Mouse (Mus musculus) forebrain, embryonic 11.5 days (tissue): ENCODE data around the gene Hist1h1e. TPM values are rescaled to one million over a fixed set of nuclear protein-coding genes. Genes with fewer than 3 reads are reported as not detected.
A peak's percentile ranks its signal among the peaks of the same experiment; 100 is the strongest.
"Not testable (repeated sequence)": the region's sequence is repeated elsewhere in the genome, so short reads cannot be mapped to it uniquely, and the experiment has no call there.

Experiments used
- ATAC-seq: fragments of 200-750 bp; cut with Nextera tagmentation; replicated peaks from 2 replicates; pipeline ENCODE4 v1.8.0; 2017; ENCODE audit warnings: moderate TSS enrichment; ENCODE audit not compliant: low FRiP score
- DNase-seq: peaks from one replicate; pipeline ENCODE4 v3.0.0-alpha.2; 2017; ENCODE audit warnings: low spot score
- H3K27ac ChIP-seq: fragments of 300-500 bp; sonication (generic); 2 replicates; pipeline ENCODE4 v1.5.1; 2014; ENCODE audit warnings: low read depth, low read length
- H3K27me3 ChIP-seq: fragments of 300-500 bp; sonication (generic); 2 replicates; pipeline ENCODE4 v1.6.1; 2014; ENCODE audit warnings: mild to moderate bottlenecking, low read length, mixed read lengths; ENCODE audit not compliant: control insufficient read depth, insufficient read depth
- H3K36me3 ChIP-seq: fragments of 300-500 bp; sonication (generic); 2 replicates; pipeline ENCODE4 v1.6.1; 2014; ENCODE audit warnings: mild to moderate bottlenecking, low read length, moderate library complexity, mixed read lengths; ENCODE audit not compliant: control insufficient read depth, insufficient read depth
- H3K4me1 ChIP-seq: fragments of 300-500 bp; sonication (generic); replicated peaks from 2 replicates; pipeline ENCODE4 v1.6.1; 2014; ENCODE audit warnings: low read length, mixed read lengths; ENCODE audit not compliant: control insufficient read depth, insufficient read depth
- H3K4me2 ChIP-seq: fragments of 300-500 bp; sonication (generic); 2 replicates; pipeline ENCODE4 v1.6.1; 2014; ENCODE audit warnings: low read depth, mild to moderate bottlenecking, low read length, moderate library complexity, mixed read lengths; ENCODE audit not compliant: severe bottlenecking
- H3K4me3 ChIP-seq: fragments of 300-500 bp; sonication (generic); 2 replicates; pipeline ENCODE4 v1.5.1; 2014; ENCODE audit warnings: low read depth, low read length
- H3K9ac ChIP-seq: fragments of 300-500 bp; sonication (generic); 2 replicates; pipeline ENCODE4 v1.6.1; 2014; ENCODE audit warnings: low read length
- H3K9me3 ChIP-seq: fragments of 300-500 bp; sonication (generic); 2 replicates; pipeline ENCODE4 v1.6.1; 2016; ENCODE audit warnings: low read length, mixed read lengths; ENCODE audit not compliant: control insufficient read depth
- WGBS: fragments of 180-500 bp; shearing (Covaris S2); extraction: QIAGEN DNeasy Blood & Tissue Kit; methylation state at CpG from one replicate; pipeline ENCODE4 v1.1.7; 2014; 5-methylcytosine and 5-hydroxymethylcytosine counted together
- microRNA-seq: library from miRNA; unstranded; fragments of <30 nt; microRNA quantifications from one replicate; pipeline ENCODE4, GENCODE M21; 2016; ENCODE audit not compliant: insufficient number of aligned reads
- polyA plus RNA-seq: library from polyadenylated mRNA; unstranded; fragments of >200 nt; fragmentation: Nextera tagmentation; extraction: Ambion mirVana; gene quantifications from 2 replicates; pipeline ENCODE4 v1.2.1, GENCODE M21; 2014

The Hist1h1e gene
- polyA plus RNA-seq, 1 experiment from 2014 or later = 27.7 TPM

DNA sequence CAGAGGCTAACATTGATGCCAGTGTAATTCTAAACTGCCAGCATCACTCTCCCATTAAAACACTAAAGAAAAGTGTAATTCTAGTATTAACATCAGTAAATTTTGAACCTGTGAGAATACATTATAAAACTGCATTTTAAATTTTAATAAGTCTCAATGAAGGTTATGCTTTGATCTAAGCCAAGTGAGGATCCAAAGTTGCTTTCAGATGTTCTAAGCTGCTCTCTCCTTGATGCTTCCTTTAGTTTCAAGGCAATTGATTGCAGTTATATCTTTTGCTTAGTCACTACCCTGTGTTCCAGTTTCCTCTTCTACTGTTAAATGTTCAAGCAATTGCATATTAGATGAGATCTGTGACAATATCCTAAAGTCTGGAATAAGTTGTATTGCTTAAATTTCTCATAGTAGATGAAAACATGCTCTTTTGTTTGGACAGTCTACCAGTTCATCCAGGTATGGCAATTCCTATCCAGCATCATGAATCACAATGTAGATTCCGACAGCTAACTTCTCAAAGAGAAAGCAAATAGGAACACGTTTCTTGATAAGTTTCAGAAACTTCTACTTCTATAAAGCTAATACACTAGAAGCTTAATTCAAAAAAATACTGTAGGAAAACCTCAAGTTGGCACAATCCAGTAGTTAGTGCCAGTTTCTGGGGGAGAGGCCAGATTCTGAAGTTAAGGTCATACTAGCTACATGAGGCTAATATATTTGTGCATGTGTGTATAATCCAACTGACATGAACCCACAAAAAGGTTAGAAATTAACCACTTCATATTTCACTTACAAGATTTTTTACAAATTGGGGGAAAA, 49.9 kb downstream of the Hist1h1e start:
- Histone ChIP-seq H3K4me2 (peak overlapping the region; percentile 66), H3K4me3 (peak overlapping the region; percentile 45), H3K9me3 (no peaks in the 10 kb centered on the region), H3K27ac (peak overlapping the region; percentile 96), H3K4me1 (peaks cover 7% of the 10 kb centered on the region; the same call in 1 of the 2 replicates), H3K27me3 (no peaks in the 10 kb centered on the region), H3K9ac (peak overlapping the region; percentile 72), H3K36me3 (no peaks in the 10 kb centered on the region)
- DNase-seq = no peak
- WGBS = 47% methylated on average over 2 of the region's 2 CpGs
- no peak for ATAC-seq

DNA sequence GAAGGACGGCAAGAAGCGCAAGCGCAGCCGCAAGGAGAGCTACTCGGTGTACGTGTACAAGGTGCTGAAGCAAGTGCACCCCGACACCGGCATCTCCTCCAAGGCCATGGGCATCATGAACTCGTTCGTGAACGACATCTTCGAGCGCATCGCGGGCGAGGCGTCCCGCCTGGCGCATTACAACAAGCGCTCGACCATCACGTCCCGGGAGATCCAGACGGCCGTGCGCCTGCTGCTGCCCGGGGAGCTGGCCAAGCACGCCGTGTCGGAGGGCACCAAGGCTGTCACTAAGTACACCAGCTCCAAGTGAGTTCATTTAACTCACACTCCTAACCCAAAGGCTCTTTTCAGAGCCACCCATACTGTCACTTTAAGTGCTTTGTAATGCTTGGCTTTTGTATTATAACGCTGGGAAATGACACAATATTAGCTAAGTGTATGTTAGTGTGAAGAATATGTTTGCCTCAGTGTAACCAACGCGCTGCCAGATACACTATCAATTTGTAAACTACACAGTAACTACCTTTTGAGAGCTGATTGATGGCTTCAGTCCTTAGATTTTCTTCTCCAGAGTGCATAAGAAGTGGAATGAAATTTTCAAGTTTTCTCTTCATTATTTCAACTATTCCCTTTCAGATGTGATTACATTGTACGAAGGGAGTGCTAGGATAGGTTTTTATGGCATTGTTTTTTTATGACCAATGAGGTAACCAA, 50.7 kb downstream of the Hist1h1e start:
- H3K4me3 ChIP-seq = peak overlapping the region; percentile 45
- DNase-seq, H3K36me3 ChIP-seq, ATAC-seq, H3K4me1 ChIP-seq, H3K27me3 ChIP-seq, H3K9me3 ChIP-seq: not testable (repeated sequence)
- H3K9ac ChIP-seq = peak overlapping the region; percentile 72
- H3K4me2 ChIP-seq = peak overlapping the region; percentile 66
- peak overlapping the region; percentile 96 for H3K27ac ChIP-seq
- under 1% methylated on average over 9 of the region's 34 CpGs for WGBS

DNA sequence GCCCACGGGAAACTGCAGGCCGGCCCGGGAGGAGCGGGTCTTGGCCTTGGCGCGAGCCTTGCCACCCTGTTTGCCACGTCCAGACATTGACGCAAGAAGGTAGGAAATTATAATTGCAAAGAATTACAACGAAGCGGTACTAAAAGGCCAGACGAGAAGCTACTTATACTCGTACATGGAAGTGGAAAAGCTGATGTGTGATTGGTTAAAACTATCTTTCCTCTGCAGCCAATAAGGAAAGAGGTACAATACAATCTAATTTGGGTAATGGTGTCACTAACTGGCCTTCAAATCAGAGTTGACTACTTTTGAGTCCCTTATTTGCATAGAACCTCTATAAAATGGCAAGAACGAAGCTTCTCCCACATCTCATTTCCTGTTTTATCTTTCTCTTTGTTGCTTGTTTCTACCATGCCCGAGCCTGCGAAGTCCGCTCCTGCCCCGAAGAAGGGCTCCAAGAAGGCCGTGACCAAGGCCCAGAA, 51.3 kb downstream of the Hist1h1e start, which contains the start of the genes Hist1h2ae and Hist1h2bg:
Gene Hist1h2ae, minus strand, starts transcription at position 199 of the 482 bp plus-strand sequence.
Gene Hist1h2bg, plus strand, starts transcription at position 375 of the 482 bp plus-strand sequence.
- peak within 1 kb of the TSS; percentile 96 for H3K27ac ChIP-seq
- peak within 1 kb of the TSS; percentile 72 for H3K9ac ChIP-seq
- peak; percentile 83 for DNase-seq
- WGBS = 0% methylated on average over 18 of the region's 18 CpGs
- H3K4me2 ChIP-seq = peak within 1 kb of the TSS; percentile 66
- peak; percentile 89 for ATAC-seq
- H3K27me3 ChIP-seq = no peaks in the 10 kb centered on the region
- H3K9me3 ChIP-seq = no peaks in the 10 kb centered on the region
- H3K36me3 ChIP-seq = no peaks in the 10 kb centered on the region
- H3K4me3 ChIP-seq = peak within 1 kb of the TSS; percentile 45
- peaks cover 7% of the 10 kb centered on the region; the same call in 1 of the 2 replicates for H3K4me1 ChIP-seq

Small RNA genes lying within 50 kb of the gene (microRNA-seq; reads per million reads assigned to microRNA genes)
- gene Gm44359 (not detected), gene Gm44394 (not detected)

Other genes with a start within 250 kb of the Hist1h1e start
- gene Abt1, start 198.7 kb downstream of the Hist1h1e start, polyA plus RNA-seq = 13.0 and 13.5 TPM in 2 replicates
- 0.17 and 0.19 TPM in 2 replicates for gene Btn1a1, start 156.7 kb downstream of the Hist1h1e start, polyA plus RNA-seq
- gene Btn2a2, start 133.7 kb downstream of the Hist1h1e start, polyA plus RNA-seq = 0.48 and 0.59 TPM in 2 replicates
- 2.0 and 4.9 TPM in 2 replicates for gene Hist1h4h, start 91.5 kb downstream of the Hist1h1e start, polyA plus RNA-seq
- 7.7 and 9.3 TPM in 2 replicates for gene Hist1h2af, start 88.7 kb downstream of the Hist1h1e start, polyA plus RNA-seq
- 5.2 and 5.7 TPM in 2 replicates for gene Hist1h3g, start 87.1 kb downstream of the Hist1h1e start, polyA plus RNA-seq
- 0.85 and 1.2 TPM in 2 replicates for gene Hist1h2bh, start 79.2 kb downstream of the Hist1h1e start, polyA plus RNA-seq
- 0.92 and 1.4 TPM in 2 replicates for gene Hist1h3f, start 78.5 kb downstream of the Hist1h1e start, polyA plus RNA-seq
- gene Hist1h4f, start 70.9 kb downstream of the Hist1h1e start, polyA plus RNA-seq = 1.2 and 1.3 TPM in 2 replicates
- 0.87 and 0.92 TPM in 2 replicates for gene Hist1h1d, start 69.3 kb downstream of the Hist1h1e start, polyA plus RNA-seq
- gene Hist1h3e, start 60.2 kb downstream of the Hist1h1e start, polyA plus RNA-seq = 6.7 and 10.4 TPM in 2 replicates
- gene Hist1h2ae, start 51.3 kb downstream of the Hist1h1e start, polyA plus RNA-seq = 96.4 and 102 TPM in 2 replicates
- 7.4 and 10.0 TPM in 2 replicates for gene Hist1h2bg, start 51.2 kb downstream of the Hist1h1e start, polyA plus RNA-seq
- 4.5 and 5.9 TPM in 2 replicates for gene Hist1h2bf, start 48.4 kb downstream of the Hist1h1e start, polyA plus RNA-seq
- 2.5 and 3.0 TPM in 2 replicates for gene Hist1h2ad, start 48.2 kb downstream of the Hist1h1e start, polyA plus RNA-seq
- 11.9 and 13.9 TPM in 2 replicates for gene Hist1h3d, start 46.8 kb downstream of the Hist1h1e start, polyA plus RNA-seq
- gene Hist1h4d, start 41.0 kb downstream of the Hist1h1e start, polyA plus RNA-seq = 132 and 133 TPM in 2 replicates
- 4.0 and 4.6 TPM in 2 replicates for gene Hist1h2be, start 1.4 kb downstream of the Hist1h1e start, polyA plus RNA-seq
- gene Hist1h2ac, start 61.4 kb upstream of the Hist1h1e start, polyA plus RNA-seq = 1.1 and 1.2 TPM in 2 replicates
- 23.4 and 25.3 TPM in 2 replicates for gene Hist1h2bc, start 61.6 kb upstream of the Hist1h1e start, polyA plus RNA-seq
- 0.51 TPM in 1 of 2 replicates, not detected in the other for gene Hist1h1t, start 73.3 kb upstream of the Hist1h1e start, polyA plus RNA-seq
- gene Hist1h4c, start 75.9 kb upstream of the Hist1h1e start, polyA plus RNA-seq = 6.0 and 6.8 TPM in 2 replicates
- 2.2 TPM in 2 replicates for gene Hfe, start 88.3 kb upstream of the Hist1h1e start, polyA plus RNA-seq
- gene Hist1h1c, start 116.2 kb upstream of the Hist1h1e start, polyA plus RNA-seq = 14.5 and 15.2 TPM in 2 replicates
- gene Hist1h3c, start 123.0 kb upstream of the Hist1h1e start, polyA plus RNA-seq = 8.7 and 10.6 TPM in 2 replicates
- gene Hist1h2bb, start 124.2 kb upstream of the Hist1h1e start, polyA plus RNA-seq = 2.6 and 3.4 TPM in 2 replicates
- 59.7 and 63.1 TPM in 2 replicates for gene Hist1h2ab, start 128.6 kb upstream of the Hist1h1e start, polyA plus RNA-seq
- 11.7 and 15.4 TPM in 2 replicates for gene Hist1h3b, start 129.7 kb upstream of the Hist1h1e start, polyA plus RNA-seq
- gene Hist1h4b, start 134.5 kb upstream of the Hist1h1e start, polyA plus RNA-seq = 4.7 and 5.9 TPM in 2 replicates
- 0.95 TPM in 1 of 2 replicates, not detected in the other for gene Hist1h4a, start 138.7 kb upstream of the Hist1h1e start, polyA plus RNA-seq
- gene Hist1h3a, start 139.8 kb upstream of the Hist1h1e start, polyA plus RNA-seq = 2.9 and 5.4 TPM in 2 replicates
- 2.7 and 4.0 TPM in 2 replicates for gene Hist1h1a, start 141.1 kb upstream of the Hist1h1e start, polyA plus RNA-seq
- 0.13 TPM in 1 of 2 replicates, not detected in the other for gene Trim38, start 147.4 kb upstream of the Hist1h1e start, polyA plus RNA-seq
- not detected in 2 replicates for gene Slc17a2, start 184.4 kb upstream of the Hist1h1e start, polyA plus RNA-seq
- gene Slc17a3, start 216.9 kb upstream of the Hist1h1e start, polyA plus RNA-seq = not detected in 2 replicates
- not detected in 2 replicates for gene Slc17a1, start 245.2 kb upstream of the Hist1h1e start, polyA plus RNA-seq